Mouse (Mus musculus) forebrain, embryonic 11.5 days (tissue): ENCODE measurements around the gene Prok1. TPM values are rescaled to one million over a fixed set of nuclear protein-coding genes. Genes with fewer than 3 reads are reported as not detected.

Experiments used
- ATAC-seq: fragments of 200-750 bp; cut with Nextera tagmentation; replicated peaks from 2 replicates; pipeline ENCODE4 v1.8.0; 2017; ENCODE audit warnings: moderate TSS enrichment; ENCODE audit not compliant: low FRiP score
- DNase-seq: peaks from one replicate; pipeline ENCODE4 v3.0.0-alpha.2; 2017; ENCODE audit warnings: low spot score
- H3K27ac ChIP-seq: fragments of 300-500 bp; sonication (generic); 2 replicates; pipeline ENCODE4 v1.5.1; 2014; ENCODE audit warnings: low read depth, low read length
- H3K27me3 ChIP-seq: fragments of 300-500 bp; sonication (generic); 2 replicates; pipeline ENCODE4 v1.6.1; 2014; ENCODE audit warnings: mild to moderate bottlenecking, low read length, mixed read lengths; ENCODE audit not compliant: control insufficient read depth, insufficient read depth
- H3K36me3 ChIP-seq: fragments of 300-500 bp; sonication (generic); 2 replicates; pipeline ENCODE4 v1.6.1; 2014; ENCODE audit warnings: mild to moderate bottlenecking, low read length, moderate library complexity, mixed read lengths; ENCODE audit not compliant: control insufficient read depth, insufficient read depth
- H3K4me1 ChIP-seq: fragments of 300-500 bp; sonication (generic); replicated peaks from 2 replicates; pipeline ENCODE4 v1.6.1; 2014; ENCODE audit warnings: low read length, mixed read lengths; ENCODE audit not compliant: control insufficient read depth, insufficient read depth
- H3K4me2 ChIP-seq: fragments of 300-500 bp; sonication (generic); 2 replicates; pipeline ENCODE4 v1.6.1; 2014; ENCODE audit warnings: low read depth, mild to moderate bottlenecking, low read length, moderate library complexity, mixed read lengths; ENCODE audit not compliant: severe bottlenecking
- H3K4me3 ChIP-seq: fragments of 300-500 bp; sonication (generic); 2 replicates; pipeline ENCODE4 v1.5.1; 2014; ENCODE audit warnings: low read depth, low read length
- H3K9ac ChIP-seq: fragments of 300-500 bp; sonication (generic); 2 replicates; pipeline ENCODE4 v1.6.1; 2014; ENCODE audit warnings: low read length
- H3K9me3 ChIP-seq: fragments of 300-500 bp; sonication (generic); 2 replicates; pipeline ENCODE4 v1.6.1; 2016; ENCODE audit warnings: low read length, mixed read lengths; ENCODE audit not compliant: control insufficient read depth
- WGBS: fragments of 180-500 bp; shearing (Covaris S2); extraction: QIAGEN DNeasy Blood & Tissue Kit; methylation state at CpG from one replicate; pipeline ENCODE4 v1.1.7; 2014; 5-methylcytosine and 5-hydroxymethylcytosine counted together
- polyA plus RNA-seq: library from polyadenylated mRNA; unstranded; fragments of >200 nt; fragmentation: Nextera tagmentation; extraction: Ambion mirVana; gene quantifications from 2 replicates; pipeline ENCODE4 v1.2.1, GENCODE M21; 2014

Prok1 gene
- 0.11 TPM in 1 of 2 replicates, not detected in the other for polyA plus RNA-seq

DNA sequence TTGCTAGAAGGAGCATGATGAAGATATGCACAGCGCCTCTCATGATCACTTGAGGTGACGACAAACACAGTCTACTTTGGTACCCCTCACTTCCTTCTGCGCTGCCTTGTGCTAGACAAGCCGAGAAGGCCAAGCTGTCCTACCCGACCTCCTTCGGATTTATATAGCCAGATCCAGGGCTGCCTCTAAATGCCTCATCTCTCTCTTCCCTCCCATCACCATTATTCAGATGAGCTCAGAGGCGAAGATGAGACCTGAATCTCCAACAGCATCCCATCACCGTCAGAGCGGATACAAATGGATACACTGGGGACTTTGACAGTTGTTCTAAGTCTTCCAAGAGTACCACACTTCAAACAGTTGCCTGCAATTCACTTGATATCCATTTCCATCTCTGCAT lies at the start of gene Prok1:
Prok1 (minus strand) TSS at position 101 of the 400 bp plus-strand sequence.
- H3K27me3 ChIP-seq: no peaks in the 10 kb centered on the region
- ATAC-seq (no peak), DNase-seq (no peak)
- WGBS: 94% methylated on average over 9 of the region's 9 CpGs
- H3K27ac ChIP-seq: no peak within 1 kb of the TSS
- no peak within 1 kb of the TSS for H3K4me2 ChIP-seq
- peaks cover 3% of the 10 kb centered on the region; the same call in 1 of the 2 replicates for H3K4me1 ChIP-seq
- no peaks in the 10 kb centered on the region for H3K9me3 ChIP-seq
- H3K36me3 ChIP-seq: no peaks in the 10 kb centered on the region
- H3K4me3 ChIP-seq: no peak within 1 kb of the TSS
- no peak within 1 kb of the TSS for H3K9ac ChIP-seq

DNA sequence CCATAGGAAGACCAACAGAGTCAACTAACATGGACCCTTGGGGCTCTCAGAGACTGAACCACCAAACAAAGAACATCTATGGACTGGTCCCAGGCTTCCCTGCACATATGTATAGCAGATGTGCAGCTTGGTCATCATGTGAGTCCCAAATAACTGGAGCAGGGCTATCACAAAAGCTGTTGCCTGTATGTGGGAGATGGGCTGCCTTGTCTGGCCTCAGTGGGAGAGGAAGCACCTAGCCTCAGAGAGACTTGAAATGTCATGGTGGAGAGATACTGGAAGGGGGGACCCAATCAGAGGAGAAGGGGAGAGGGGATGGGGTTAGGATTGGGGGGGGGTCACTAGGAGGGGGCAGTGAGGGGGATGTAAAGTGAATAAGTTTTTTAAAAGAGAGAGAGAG lies 47.8 kb upstream of the Prok1 start:
- Histone ChIP-seq H3K27ac (no peak overlapping the region), H3K4me1 (no peaks in the 10 kb centered on the region), H3K9ac (no peak overlapping the region), H3K4me3 (no peak overlapping the region), H3K27me3 (no peaks in the 10 kb centered on the region), H3K9me3 (no peaks in the 10 kb centered on the region), H3K4me2 (no peak overlapping the region), H3K36me3 (no peaks in the 10 kb centered on the region)
- ATAC-seq (no peak), DNase-seq (no peak)

DNA sequence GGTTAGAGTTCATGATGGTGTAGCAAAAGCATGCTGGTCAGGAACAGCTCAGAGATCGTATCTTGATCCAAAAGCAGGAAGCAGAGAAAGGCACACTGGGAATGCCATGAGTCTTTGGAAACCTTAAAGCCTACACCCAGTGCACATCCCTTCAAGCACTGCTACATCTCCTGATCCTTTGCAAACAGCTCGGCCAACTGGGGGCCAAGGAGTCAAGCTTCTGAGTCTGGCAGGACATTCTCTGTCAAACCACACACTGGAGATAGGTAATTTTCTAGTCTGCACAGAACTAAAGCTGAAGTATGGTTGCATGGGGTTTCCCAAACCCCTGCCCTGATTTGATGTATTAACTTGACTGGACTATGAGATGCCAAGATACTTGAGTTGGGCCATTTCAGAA lies 46.6 kb upstream of the Prok1 start:
- no peak overlapping the region for H3K4me2 ChIP-seq
- H3K9me3 ChIP-seq: no peaks in the 10 kb centered on the region
- no peak overlapping the region for H3K27ac ChIP-seq
- no peaks in the 10 kb centered on the region for H3K4me1 ChIP-seq
- H3K36me3 ChIP-seq: no peaks in the 10 kb centered on the region
- H3K27me3 ChIP-seq: no peaks in the 10 kb centered on the region
- no peak overlapping the region for H3K4me3 ChIP-seq
- 80% methylated on average over 2 of the region's 2 CpGs for WGBS
- H3K9ac ChIP-seq: no peak overlapping the region
- no peak for ATAC-seq
- no peak for DNase-seq

DNA sequence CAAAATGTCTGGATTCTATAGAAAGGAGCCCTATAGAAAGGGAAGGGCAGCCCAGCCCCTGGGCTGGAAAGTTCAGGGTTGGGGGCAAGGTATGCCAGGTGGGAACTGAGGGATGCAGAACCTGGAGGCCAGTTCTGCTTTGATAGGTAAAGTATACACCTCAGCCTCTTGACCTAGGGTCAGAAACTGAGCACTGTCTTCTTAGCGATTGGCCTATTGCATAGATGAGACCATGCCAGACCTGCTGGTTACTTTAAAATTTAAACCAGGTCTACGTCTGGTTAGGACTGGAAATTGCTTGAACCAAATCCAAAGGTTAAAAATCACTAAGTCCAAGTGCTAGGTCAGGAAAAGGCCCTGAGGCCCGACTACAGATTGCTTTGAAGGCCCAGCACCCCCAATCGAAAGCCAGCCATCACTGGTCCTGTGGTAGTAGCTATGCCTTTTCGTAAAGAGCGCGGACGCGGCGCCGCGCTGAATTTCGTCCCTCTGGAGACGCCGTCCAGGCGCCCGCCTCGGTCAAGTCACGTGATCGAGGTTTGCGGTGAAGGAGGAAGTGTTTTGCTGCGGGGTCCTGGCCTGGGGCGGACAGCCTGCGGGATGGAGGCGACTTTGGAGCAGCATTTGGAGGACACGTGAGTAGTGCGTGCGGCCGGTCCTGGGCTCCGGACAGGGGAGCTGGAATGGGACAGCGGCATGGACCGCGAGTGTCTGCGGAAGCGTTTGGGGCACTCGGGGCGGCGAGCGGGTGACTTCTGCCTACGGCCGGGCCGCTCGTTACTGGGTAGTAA lies 39.2 kb upstream of the Prok1 start, which contains the start of gene Lamtor5:
Lamtor5 (plus strand) TSS at position 380 of the 791 bp plus-strand sequence.
- DNase-seq (peak; percentile 93), ATAC-seq (peak; percentile 92)
- no peaks in the 10 kb centered on the region for H3K4me1 ChIP-seq
- H3K4me3 ChIP-seq: peak within 1 kb of the TSS; percentile 87
- 4% methylated on average over 43 of the region's 43 CpGs for WGBS
- no peaks in the 10 kb centered on the region for H3K36me3 ChIP-seq
- peak within 1 kb of the TSS; percentile 71 for H3K9ac ChIP-seq
- H3K27me3 ChIP-seq: no peaks in the 10 kb centered on the region
- H3K27ac ChIP-seq: no peak within 1 kb of the TSS
- no peaks in the 10 kb centered on the region for H3K9me3 ChIP-seq
- peak within 1 kb of the TSS; percentile 54 for H3K4me2 ChIP-seq

DNA sequence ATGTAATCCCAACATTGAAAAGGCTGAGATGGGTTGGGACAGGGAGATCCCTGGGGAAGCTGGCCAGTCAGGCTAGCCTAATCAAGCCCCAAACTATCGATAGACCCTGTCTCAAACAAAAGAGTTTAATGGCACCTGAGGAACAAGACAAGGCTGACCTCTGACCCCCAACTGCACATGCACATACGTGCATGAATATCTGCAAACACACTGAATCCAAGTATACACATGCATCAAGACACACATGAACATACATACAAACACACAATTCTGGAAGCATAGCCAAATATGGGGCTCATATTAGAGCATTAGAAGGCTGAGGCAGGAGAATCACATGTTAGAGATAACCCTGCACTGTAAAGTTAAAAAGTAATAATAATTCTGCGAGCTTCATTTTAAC lies 37.1 kb upstream of the Prok1 start:
- no peaks in the 10 kb centered on the region for H3K27me3 ChIP-seq
- no peak overlapping the region for H3K27ac ChIP-seq
- H3K4me1 ChIP-seq: no peaks in the 10 kb centered on the region
- no peak overlapping the region for H3K4me2 ChIP-seq
- ATAC-seq (no peak), DNase-seq (no peak)
- H3K36me3 ChIP-seq: no peaks in the 10 kb centered on the region
- WGBS: 90% methylated on average over 3 of the region's 3 CpGs
- no peak overlapping the region for H3K9ac ChIP-seq
- no peaks in the 10 kb centered on the region for H3K9me3 ChIP-seq
- H3K4me3 ChIP-seq: no peak overlapping the region

DNA sequence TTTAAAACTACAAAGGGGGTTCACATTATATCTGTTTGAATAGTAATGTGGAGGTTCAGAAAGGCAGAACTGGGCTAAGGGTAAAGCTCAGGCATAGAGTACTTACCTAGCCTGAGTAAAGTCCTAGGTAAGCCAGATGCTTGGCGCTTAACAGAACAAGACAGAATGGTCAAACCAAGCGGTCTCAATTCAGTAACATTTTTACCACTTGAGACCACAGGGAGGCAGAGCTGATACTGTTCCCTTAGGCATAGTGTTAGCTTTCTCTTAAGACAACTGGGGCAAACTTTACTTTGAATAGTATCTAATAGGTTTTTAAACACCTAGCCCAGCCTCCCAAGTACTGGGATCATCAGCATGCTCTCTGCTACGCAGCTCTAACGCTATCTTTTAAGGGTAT lies 36.5 kb upstream of the Prok1 start:
- no peak overlapping the region for H3K4me2 ChIP-seq
- H3K27ac ChIP-seq: no peak overlapping the region
- H3K27me3 ChIP-seq: no peaks in the 10 kb centered on the region
- H3K9me3 ChIP-seq: no peaks in the 10 kb centered on the region
- no peak for ATAC-seq
- DNase-seq: no peak
- no peak overlapping the region for H3K4me3 ChIP-seq
- H3K9ac ChIP-seq: no peak overlapping the region
- no peaks in the 10 kb centered on the region for H3K4me1 ChIP-seq
- 45% methylated on average over 4 of the region's 4 CpGs for WGBS
- no peaks in the 10 kb centered on the region for H3K36me3 ChIP-seq

DNA sequence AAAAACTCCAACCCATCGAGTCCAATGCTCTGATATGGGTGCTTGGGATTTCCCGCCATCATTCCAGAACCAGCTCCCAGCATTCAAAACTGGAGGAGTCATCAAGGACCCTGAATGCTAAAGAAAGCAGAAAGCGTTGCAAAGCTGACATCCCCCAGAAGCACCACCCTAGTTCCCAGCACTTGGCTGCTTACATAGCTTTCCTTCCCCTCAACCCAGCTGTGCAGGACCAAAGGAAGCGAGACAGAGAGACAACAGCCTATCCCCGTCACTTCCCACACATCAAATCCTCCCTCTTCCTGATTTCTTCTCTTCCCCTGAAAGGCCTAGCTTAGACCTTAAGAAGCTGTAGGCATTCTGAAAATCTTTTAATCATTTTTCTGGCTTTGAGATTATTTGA lies 35.8 kb upstream of the Prok1 start:
- Histone ChIP-seq H3K27ac (no peak overlapping the region), H3K9ac (no peak overlapping the region), H3K4me1 (no peaks in the 10 kb centered on the region), H3K4me3 (no peak overlapping the region), H3K36me3 (no peaks in the 10 kb centered on the region), H3K4me2 (no peak overlapping the region), H3K27me3 (no peaks in the 10 kb centered on the region), H3K9me3 (no peaks in the 10 kb centered on the region)
- DNase-seq (no peak), ATAC-seq (no peak)
- WGBS: 62% methylated on average over 5 of the region's 5 CpGs

DNA sequence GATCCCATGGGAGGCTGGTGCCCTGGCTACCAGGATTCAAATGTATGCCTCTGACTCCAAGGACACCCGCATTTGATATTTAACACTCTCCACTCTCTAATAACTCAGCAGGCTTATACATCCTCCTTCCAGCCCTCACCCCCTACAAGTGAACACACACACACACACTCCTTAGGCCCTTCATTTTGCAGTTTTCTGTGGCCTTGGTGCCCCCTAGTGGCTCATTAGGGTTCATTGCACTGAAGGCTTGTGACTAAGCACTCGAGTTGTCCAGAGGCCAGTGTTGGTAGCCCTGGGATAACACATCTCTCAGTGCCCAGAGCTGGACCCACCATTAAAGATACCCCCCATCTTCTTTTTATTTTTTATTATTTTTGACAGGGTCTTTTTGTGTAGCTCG lies 34.3 kb upstream of the Prok1 start:
- 9% methylated on average over 3 of the region's 3 CpGs for WGBS

DNA sequence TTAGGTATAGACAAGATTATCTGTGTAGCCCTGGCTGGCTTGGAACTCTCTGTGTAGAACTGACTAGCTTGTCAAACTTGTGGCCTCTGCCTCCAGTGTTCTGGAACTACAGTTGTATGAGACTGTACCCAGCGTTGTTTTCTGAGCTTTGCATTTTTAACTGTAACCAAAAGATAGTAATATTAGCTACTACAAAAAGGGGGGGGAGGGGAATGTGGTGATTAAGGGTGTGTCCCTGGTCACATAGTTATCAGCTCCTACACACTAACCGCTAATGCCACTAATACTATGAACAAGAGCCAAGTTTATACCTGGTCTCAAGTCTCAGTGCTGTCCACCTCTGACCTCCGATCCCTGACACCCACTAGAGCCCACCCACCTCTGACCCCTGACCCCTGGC lies 32.9 kb upstream of the Prok1 start:
- H3K4me1 ChIP-seq: no peaks in the 10 kb centered on the region
- no peak overlapping the region for H3K9ac ChIP-seq
- no peak for DNase-seq
- no peaks in the 10 kb centered on the region for H3K27me3 ChIP-seq
- H3K4me2 ChIP-seq: no peak overlapping the region
- no peaks in the 10 kb centered on the region for H3K9me3 ChIP-seq
- no peaks in the 10 kb centered on the region for H3K36me3 ChIP-seq
- H3K4me3 ChIP-seq: no peak overlapping the region
- 79% methylated on average over 3 of the region's 3 CpGs for WGBS
- no peak overlapping the region for H3K27ac ChIP-seq
- no peak for ATAC-seq

More for the DNA sequence above, 34.3 kb upstream of the Prok1 start:
- no peaks in the 10 kb centered on the region for H3K4me1 ChIP-seq
- no peaks in the 10 kb centered on the region for H3K36me3 ChIP-seq
- peak; percentile 74 for DNase-seq
- no peak overlapping the region for H3K4me2 ChIP-seq
- no peaks in the 10 kb centered on the region for H3K27me3 ChIP-seq
- no peak overlapping the region for H3K9ac ChIP-seq
- peak; percentile 55 for ATAC-seq
- no peaks in the 10 kb centered on the region for H3K9me3 ChIP-seq
- no peak overlapping the region for H3K27ac ChIP-seq
- H3K4me3 ChIP-seq: no peak overlapping the region
